Mouse (Mus musculus) neural tube, embryonic 14.5 days (tissue): ENCODE data around the gene Ppan. TPM values are rescaled to one million over a fixed set of nuclear protein-coding genes. Genes with fewer than 3 reads are reported as not detected.

Experiments
- ATAC-seq: fragments of 200-750 bp; cut with Nextera tagmentation; 2 replicates; pipeline ENCODE4 v1.8.0; 2017; ENCODE audit warnings: low read depth, mild to moderate bottlenecking, moderate TSS enrichment, moderate library complexity
- H3K27ac ChIP-seq: fragments of 300-500 bp; sonication (generic); 2 replicates; pipeline ENCODE4 v1.5.1; 2014; ENCODE audit warnings: low read depth, mild to moderate bottlenecking, control low read depth, low read length, moderate library complexity, mixed read lengths
- H3K27me3 ChIP-seq: fragments of 300-500 bp; sonication (generic); 2 replicates; pipeline ENCODE4 v1.6.1; 2014; ENCODE audit warnings: low read length; ENCODE audit not compliant: control insufficient read depth, insufficient read depth
- H3K36me3 ChIP-seq: fragments of 300-500 bp; sonication (generic); 2 replicates; pipeline ENCODE4 v1.6.1; 2014; ENCODE audit warnings: low read length, mixed read lengths; ENCODE audit not compliant: control insufficient read depth, insufficient read depth
- H3K4me1 ChIP-seq: fragments of 300-500 bp; sonication (generic); 2 replicates; pipeline ENCODE4 v1.6.1; 2014; ENCODE audit warnings: low read length; ENCODE audit not compliant: control insufficient read depth, insufficient read depth
- H3K4me2 ChIP-seq: fragments of 300-500 bp; sonication (generic); 2 replicates; pipeline ENCODE4 v1.6.1; 2014; ENCODE audit warnings: mild to moderate bottlenecking, low read depth, low read length, control low read depth
- H3K4me3 ChIP-seq: fragments of 300-500 bp; sonication (generic); 2 replicates; pipeline ENCODE4 v1.5.1; 2014; ENCODE audit warnings: low read depth, low read length, control low read depth, mixed read lengths
- H3K9ac ChIP-seq: fragments of 300-500 bp; sonication (generic); replicated peaks from 2 replicates; pipeline ENCODE4 v1.6.1; 2014; ENCODE audit warnings: low read depth, mild to moderate bottlenecking, control low read depth, low read length, mixed read lengths
- H3K9me3 ChIP-seq: fragments of 300-500 bp; sonication (generic); 2 replicates; pipeline ENCODE4 v1.6.1; 2016; ENCODE audit warnings: low read length; ENCODE audit not compliant: control insufficient read depth
- WGBS: fragments of 180-500 bp; shearing (Covaris S2); extraction: QIAGEN DNeasy Blood & Tissue Kit; methylation state at CpG from one replicate; pipeline ENCODE4 v1.1.7; 2014; 5-methylcytosine and 5-hydroxymethylcytosine counted together
- microRNA-seq: library from miRNA; unstranded; fragments of <30 nt; microRNA quantifications from one replicate; pipeline ENCODE4, GENCODE M21; 2016
- polyA plus RNA-seq: library from polyadenylated mRNA; unstranded; fragments of >200 nt; fragmentation: Nextera tagmentation; extraction: Ambion mirVana; gene quantifications from 2 replicates; pipeline ENCODE4 v1.2.1, GENCODE M21; 2014

Ppan gene
- polyA plus RNA-seq, 1 experiment from 2014 or later = 41.7 TPM

- peak; percentile 88 for ATAC-seq
- no peaks in the 10 kb centered on the region for H3K27me3 ChIP-seq
- 3% methylated on average over 34 of the region's 34 CpGs for WGBS
Observed at GRCm38 (mm10) chr9:20898511-20899073, 10.6 kb downstream of the Ppan start, which contains the start of gene Eif3g. Gene Eif3g, minus strand, starts transcription at chr9:20898623.

GRCm38 (mm10) chr9:20901466-20902173, 13.6 kb downstream of the Ppan start:
- ATAC-seq = no peak
- H3K27me3 ChIP-seq = no peaks in the 10 kb centered on the region
- H3K36me3 ChIP-seq = peaks cover 7% of the 10 kb centered on the region; the same call in 1 of the 2 replicates
- no peak overlapping the region for H3K27ac ChIP-seq
- no peak overlapping the region for H3K4me2 ChIP-seq
- H3K9me3 ChIP-seq = no peaks in the 10 kb centered on the region
- peaks cover 5% of the 10 kb centered on the region; the same call in 1 of the 2 replicates for H3K4me1 ChIP-seq
- 15% methylated on average over 13 of the region's 13 CpGs for WGBS
- H3K4me3 ChIP-seq = no peak overlapping the region
- H3K9ac ChIP-seq = no peak overlapping the region

More at GRCm38 (mm10) chr9:20898511-20899073, 10.6 kb downstream of the Ppan start, which contains the start of gene Eif3g:
- Histone ChIP-seq H3K9ac (peak within 1 kb of the TSS; percentile 83), H3K4me3 (peak within 1 kb of the TSS; percentile 92), H3K27ac (no peak within 1 kb of the TSS), H3K4me1 (peaks cover 5% of the 10 kb centered on the region; the same call in 1 of the 2 replicates), H3K4me2 (peak within 1 kb of the TSS; percentile 99), H3K36me3 (peaks cover 27% of the 10 kb centered on the region), H3K9me3 (no peaks in the 10 kb centered on the region)

GRCm38 (mm10) chr9:20902174-20902491, 14.2 kb downstream of the Ppan start:
- 52% methylated on average over 6 of the region's 6 CpGs for WGBS
- no peak for ATAC-seq

GRCm38 (mm10) chr9:20909948-20910347, 22.0 kb downstream of the Ppan start:
- H3K4me2 ChIP-seq = no peak overlapping the region
- no peaks in the 10 kb centered on the region for H3K27me3 ChIP-seq
- no peak overlapping the region for H3K9ac ChIP-seq
- WGBS = 94% methylated on average over 9 of the region's 9 CpGs
- H3K9me3 ChIP-seq = no peaks in the 10 kb centered on the region
- ATAC-seq = no peak
- no peak overlapping the region for H3K4me3 ChIP-seq
- no peaks in the 10 kb centered on the region for H3K4me1 ChIP-seq
- no peak overlapping the region for H3K27ac ChIP-seq
- peaks cover 79% of the 10 kb centered on the region for H3K36me3 ChIP-seq

More at GRCm38 (mm10) chr9:20902174-20902491, 14.2 kb downstream of the Ppan start:
- Histone ChIP-seq H3K27ac (no peak overlapping the region), H3K4me2 (no peak overlapping the region), H3K9me3 (no peaks in the 10 kb centered on the region), H3K4me3 (no peak overlapping the region), H3K27me3 (no peaks in the 10 kb centered on the region), H3K9ac (no peak overlapping the region), H3K36me3 (peaks cover 7% of the 10 kb centered on the region; the same call in 1 of the 2 replicates), H3K4me1 (peaks cover 5% of the 10 kb centered on the region; the same call in 1 of the 2 replicates)

- Histone ChIP-seq H3K9ac (no peak overlapping the region), H3K4me2 (no peak overlapping the region), H3K27me3 (no peaks in the 10 kb centered on the region), H3K4me1 (no peaks in the 10 kb centered on the region), H3K9me3 (no peaks in the 10 kb centered on the region), H3K27ac (no peak overlapping the region), H3K36me3 (peaks cover 91% of the 10 kb centered on the region), H3K4me3 (no peak overlapping the region)
- no peak for ATAC-seq
- WGBS = 90% methylated on average over 4 of the region's 4 CpGs
Observed at GRCm38 (mm10) chr9:20916160-20916559, 28.2 kb downstream of the Ppan start.

GRCm38 (mm10) chr9:20923258-20923657, 35.3 kb downstream of the Ppan start:
- no peak for ATAC-seq
- Histone ChIP-seq H3K27ac (no peak overlapping the region), H3K4me3 (no peak overlapping the region), H3K27me3 (no peaks in the 10 kb centered on the region), H3K4me1 (no peaks in the 10 kb centered on the region), H3K9ac (no peak overlapping the region), H3K36me3 (peaks cover 86% of the 10 kb centered on the region), H3K4me2 (no peak overlapping the region), H3K9me3 (no peaks in the 10 kb centered on the region)
- WGBS = 99% methylated on average over 3 of the region's 3 CpGs

Small RNA genes within 50 kb of the gene (microRNA-seq; reads per million reads assigned to microRNA genes)
- gene Mir7081 = not detected

Other genes starting within 250 kb of the Ppan start
- gene Ubl5, start 245.3 kb upstream of the Ppan start, polyA plus RNA-seq = 464 and 488 TPM in 2 replicates
- 9.6 and 10.6 TPM in 2 replicates for gene Fbxl12, start 243.4 kb upstream of the Ppan start, polyA plus RNA-seq
- 61.1 and 68.8 TPM in 2 replicates for gene Pin1, start 236.1 kb upstream of the Ppan start, polyA plus RNA-seq
- gene Olfm2, start 141.8 kb upstream of the Ppan start, polyA plus RNA-seq = 155 and 202 TPM in 2 replicates
- gene Col5a3, start 73.1 kb upstream of the Ppan start, polyA plus RNA-seq = 0.76 and 0.98 TPM in 2 replicates
- not detected in 2 replicates for gene Rdh8, start 69.7 kb upstream of the Ppan start, polyA plus RNA-seq
- gene A230050P20Rik, start 19.5 kb upstream of the Ppan start, polyA plus RNA-seq = 4.3 and 7.2 TPM in 2 replicates
- 11.1 and 14.5 TPM in 2 replicates for gene Angptl6, start 8.4 kb upstream of the Ppan start, polyA plus RNA-seq
- 226 and 228 TPM in 2 replicates for gene Eif3g, start 10.4 kb downstream of the Ppan start, polyA plus RNA-seq
- 41.1 and 42.7 TPM in 2 replicates for gene Dnmt1, start 71.7 kb downstream of the Ppan start, polyA plus RNA-seq
- 7.4 and 8.7 TPM in 2 replicates for gene S1pr2, start 88.6 kb downstream of the Ppan start, polyA plus RNA-seq
- gene Mrpl4, start 114.6 kb downstream of the Ppan start, polyA plus RNA-seq = 103 and 115 TPM in 2 replicates
- gene Icam1, start 127.8 kb downstream of the Ppan start, polyA plus RNA-seq = 1.4 and 3.6 TPM in 2 replicates
- 0.27 TPM in 1 of 2 replicates, not detected in the other for gene Icam4, start 141.2 kb downstream of the Ppan start, polyA plus RNA-seq
- gene Icam5, start 143.9 kb downstream of the Ppan start, polyA plus RNA-seq = 1.3 and 1.6 TPM in 2 replicates
- 1.2 and 2.7 TPM in 2 replicates for gene Zglp1, start 178.9 kb downstream of the Ppan start, polyA plus RNA-seq
- 1.7 and 1.8 TPM in 2 replicates for gene Gm49373, start 184.9 kb downstream of the Ppan start, polyA plus RNA-seq
- 62.7 and 73.5 TPM in 2 replicates for gene Fdx1l, start 185.4 kb downstream of the Ppan start, polyA plus RNA-seq
- gene Gm38431, start 203.8 kb downstream of the Ppan start, polyA plus RNA-seq = 0.88 and 1.5 TPM in 2 replicates
- gene Raver1, start 203.8 kb downstream of the Ppan start, polyA plus RNA-seq = 29.4 and 35.2 TPM in 2 replicates
- 7.9 and 10.2 TPM in 2 replicates for gene Tyk2, start 243.1 kb downstream of the Ppan start, polyA plus RNA-seq